Mouse (Mus musculus): ENCODE measurements around the gene Fcgr1.
"Not testable (repeated sequence)": the region's sequence is repeated elsewhere in the genome, so short reads cannot be mapped to it uniquely, and the experiment has no call there.

Fcgr1 gene

DNA sequence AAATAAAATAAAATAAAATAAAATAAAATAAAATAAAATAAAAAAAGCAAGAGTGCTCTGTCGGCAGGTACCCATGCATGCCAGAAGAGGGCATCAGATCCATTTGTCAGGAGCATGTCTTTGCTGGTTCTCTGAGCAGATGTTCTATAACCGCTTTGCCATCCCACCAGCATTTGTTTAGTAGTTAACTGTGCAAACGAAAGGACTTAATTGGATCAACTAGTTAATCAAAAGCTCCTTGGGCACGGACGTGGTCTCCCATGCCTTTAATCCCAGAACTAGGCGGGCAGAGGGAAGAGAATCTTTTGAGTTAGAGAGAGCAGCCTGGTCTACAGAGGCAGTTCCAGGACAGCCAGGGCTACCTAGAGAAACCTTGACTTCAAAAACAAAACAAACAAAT lies 33.4 kb upstream of the Fcgr1 start:
- DNase-seq (ENCODE audit: low spot score in 2 of 2) = no peak

DNA sequence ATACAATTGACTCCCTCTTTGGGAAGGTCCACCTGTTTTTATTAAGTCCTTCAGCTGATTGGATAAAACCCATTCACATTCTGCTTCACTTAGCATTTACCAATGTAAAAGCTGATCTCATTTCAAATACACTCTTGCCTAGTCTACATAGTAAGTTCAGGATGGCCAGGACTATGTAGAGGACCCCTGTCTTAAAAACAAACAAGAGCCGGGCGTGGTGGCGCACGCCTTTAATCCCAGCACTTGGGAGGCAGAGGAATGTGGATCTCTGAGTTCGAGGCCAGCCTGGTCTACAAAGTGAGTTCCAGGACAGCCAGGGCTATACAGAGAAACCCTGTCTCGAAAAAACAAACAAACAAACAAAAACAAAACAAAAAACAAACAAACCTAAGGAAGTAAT lies 30.0 kb upstream of the Fcgr1 start:
- not testable (repeated sequence) for DNase-seq (ENCODE audit: low spot score in 2 of 2)

DNA sequence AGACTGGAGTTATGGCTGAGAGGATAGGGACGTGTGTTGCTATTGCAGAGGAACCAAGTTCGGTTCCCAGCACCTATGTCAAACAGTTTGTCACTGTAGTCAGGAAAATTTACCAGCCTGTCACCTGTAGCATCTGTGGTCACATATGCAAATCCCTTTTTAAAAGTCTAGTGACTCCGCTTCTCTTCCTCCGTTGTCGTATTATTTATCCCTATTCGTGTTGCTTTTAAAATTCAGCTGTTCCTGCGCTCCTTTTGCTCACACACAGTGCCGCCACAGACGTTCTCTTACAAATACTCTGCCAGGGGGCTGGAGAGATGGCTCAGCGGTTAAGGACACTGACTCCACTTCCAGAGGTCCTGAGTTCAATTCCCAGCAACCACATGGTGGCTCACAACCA lies 28.8 kb upstream of the Fcgr1 start:
- DNase-seq (ENCODE audit: low spot score in 2 of 2) = no peak

DNA sequence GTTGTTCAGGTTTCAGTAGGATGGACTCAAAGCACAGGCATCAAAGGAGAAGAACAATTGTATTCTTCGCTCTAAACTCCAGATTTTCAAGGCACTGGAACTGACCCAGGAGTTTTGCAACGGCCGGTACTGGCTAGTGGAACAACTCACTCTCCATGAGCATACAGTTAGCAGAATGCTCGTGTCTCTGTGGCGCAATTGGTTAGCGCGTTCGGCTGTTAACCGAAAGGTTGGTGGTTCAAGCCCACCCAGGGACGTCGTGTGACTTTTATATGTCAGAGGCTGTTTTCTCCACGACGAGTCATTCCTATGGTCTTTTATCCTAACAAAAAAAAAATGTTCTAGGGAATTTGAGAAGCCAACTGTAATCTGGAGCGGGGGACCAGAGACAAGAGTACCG lies 28.1 kb upstream of the Fcgr1 start:
- no peak for DNase-seq (ENCODE audit: low spot score in 2 of 2)

DNA sequence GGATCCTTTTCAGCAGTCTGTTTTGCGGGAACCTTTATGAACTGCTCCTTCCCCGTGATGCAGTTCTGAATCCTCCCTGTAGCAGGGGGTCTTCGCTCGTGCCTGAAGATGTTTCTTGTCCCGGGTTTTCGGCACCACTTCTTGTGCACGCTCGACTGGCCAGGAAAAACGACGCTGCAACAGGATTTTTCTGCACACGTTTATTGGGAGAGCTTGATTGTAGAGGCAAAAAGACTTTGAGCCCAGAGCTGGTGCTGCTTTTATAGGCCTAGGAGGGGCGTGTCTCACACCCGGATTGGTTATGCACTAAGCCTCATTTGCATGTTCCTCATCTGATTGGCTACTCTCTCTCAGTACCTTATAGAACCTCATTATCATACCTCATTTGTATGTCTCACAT lies 26.2 kb upstream of the Fcgr1 start:
- DNase-seq (ENCODE audit: low spot score in 2 of 2) = not testable (repeated sequence)

DNA sequence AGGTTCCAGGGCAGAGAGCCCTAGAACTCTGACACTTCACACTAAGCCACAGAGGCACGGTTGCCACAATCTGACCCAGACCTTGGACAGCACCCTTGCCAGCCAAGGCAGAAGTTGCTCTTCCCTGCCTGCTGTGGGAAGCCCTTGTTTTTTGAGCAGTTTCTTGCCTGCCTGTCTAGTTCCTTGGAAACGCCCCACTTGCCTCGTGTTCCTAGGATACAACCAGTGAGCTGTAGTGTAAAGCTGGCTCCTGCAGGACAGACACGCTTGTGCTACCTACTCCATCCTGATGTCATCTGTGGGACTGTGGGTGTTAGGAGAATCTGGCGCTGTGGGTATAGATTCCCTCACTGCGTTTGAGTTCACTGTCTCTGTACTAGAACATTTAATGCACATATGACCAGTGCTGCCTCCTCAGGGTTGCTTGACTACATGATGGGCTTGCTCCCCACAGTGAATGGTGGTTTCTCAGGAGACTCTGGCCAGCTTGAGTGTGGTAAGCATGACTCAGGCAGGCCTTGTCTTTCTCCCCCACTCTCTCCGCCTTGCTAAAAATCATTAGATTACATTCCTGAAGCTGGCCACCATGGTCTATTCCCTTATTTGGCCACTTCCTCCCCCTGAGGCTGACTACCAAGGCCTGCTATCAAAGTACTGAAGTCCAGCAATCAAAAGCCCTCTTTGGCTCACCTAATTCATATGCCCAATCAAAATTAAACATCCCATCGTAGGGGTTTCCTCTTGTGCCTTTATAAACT lies 18.8 kb upstream of the Fcgr1 start:
- no peak for DNase-seq (ENCODE audit: low spot score in 2 of 2)

DNA sequence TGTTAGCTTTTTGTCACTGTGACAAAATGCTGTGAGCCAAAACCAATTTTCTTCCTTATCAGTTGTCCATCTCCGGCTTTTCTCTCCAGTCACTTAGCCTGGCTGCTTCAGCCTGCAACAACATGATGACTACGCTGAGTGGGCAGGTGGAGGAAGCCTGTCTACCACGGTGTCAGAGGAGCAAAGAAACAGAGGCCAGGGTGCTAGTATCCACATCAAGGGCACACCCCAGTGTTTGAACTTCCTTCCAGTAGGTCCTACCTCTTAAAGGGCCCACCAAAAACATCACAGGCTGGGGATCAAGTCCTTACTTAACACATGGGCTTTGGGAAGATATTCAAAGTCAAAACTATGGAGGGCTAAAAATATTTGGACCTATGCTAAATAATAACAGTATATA lies 15.7 kb upstream of the Fcgr1 start:
- no peak for DNase-seq (ENCODE audit: low spot score in 2 of 2)

DNA sequence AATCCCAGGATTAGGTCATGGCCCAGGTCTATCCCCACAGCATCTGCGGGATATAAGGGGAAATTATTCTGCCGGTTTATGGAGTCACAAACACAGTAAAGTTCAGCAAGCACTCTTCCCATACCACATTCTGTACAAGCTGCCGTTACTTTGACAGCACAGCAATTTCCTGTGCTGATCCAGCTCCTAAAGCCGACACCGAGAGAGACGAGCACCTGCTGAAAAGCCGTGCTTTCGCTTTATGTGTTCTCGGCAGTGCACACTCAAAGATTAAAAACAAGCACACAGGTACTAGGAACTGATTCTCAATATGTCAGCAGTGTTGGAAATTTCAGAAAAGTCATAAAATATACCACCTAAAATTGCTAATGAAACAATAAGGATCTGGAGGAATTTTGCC lies 12.7 kb upstream of the Fcgr1 start:
- no peak for DNase-seq (ENCODE audit: low spot score in 2 of 2)

DNA sequence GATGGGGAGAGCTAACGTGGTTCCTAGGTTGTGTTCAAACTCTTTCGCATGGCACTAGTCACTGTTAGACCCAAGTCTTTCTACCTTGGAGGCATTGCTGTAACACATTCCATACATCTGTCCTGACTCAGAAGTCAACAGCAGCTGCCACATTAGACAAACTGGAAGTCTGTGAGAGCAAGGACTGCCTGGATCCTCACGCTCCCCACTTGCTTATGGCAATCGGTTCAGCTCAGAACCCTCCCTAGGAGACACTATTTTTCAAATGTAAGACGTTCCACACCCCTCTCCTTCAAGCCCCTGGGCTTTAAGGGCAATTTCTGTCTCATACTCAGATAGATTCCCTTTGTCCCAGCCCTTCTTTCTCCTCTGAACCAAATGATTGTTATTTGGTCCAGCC lies 8.3 kb upstream of the Fcgr1 start:
- no peak for DNase-seq (ENCODE audit: low spot score in 2 of 2)

DNA sequence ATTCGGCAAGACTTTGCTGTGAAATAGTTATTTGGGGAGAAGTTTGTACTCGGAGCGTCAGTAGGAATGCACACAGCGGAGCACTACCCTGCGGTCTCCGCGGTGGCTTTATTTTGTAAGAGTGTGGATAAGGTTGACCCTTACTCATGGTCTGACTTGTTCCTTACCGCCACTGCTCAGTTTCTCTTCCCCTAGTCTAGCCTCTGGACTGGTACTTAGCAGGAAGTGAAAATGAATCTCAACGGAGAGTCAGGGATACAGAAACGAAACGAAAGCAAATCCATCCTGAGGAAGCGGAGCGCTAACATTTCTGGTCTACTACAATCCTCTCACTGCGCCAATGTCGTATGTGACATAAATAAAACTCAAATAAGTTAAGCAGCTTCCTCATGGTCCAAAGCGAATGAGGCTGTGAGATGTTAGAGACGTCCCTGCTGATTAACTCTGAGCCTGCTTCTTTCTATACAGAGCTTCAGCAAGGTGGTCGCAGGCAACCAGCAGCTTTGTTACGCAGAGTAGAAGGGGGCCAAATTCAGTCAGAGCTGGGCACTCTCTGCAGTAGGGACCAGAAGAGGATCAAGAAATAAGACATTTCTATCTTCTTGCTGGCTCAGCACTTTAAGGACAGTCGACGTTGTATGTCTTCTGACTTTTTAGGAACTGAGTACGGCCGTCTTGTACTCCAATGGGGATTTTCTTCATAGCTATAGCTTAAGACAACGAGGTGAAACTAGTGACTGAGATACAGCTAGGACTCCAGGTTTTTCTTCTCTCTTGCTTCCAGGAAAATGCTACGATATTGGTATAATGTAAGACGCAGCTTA lies 7.1 kb upstream of the Fcgr1 start:
- DNase-seq (ENCODE audit: low spot score in 2 of 2) = no peak

DNA sequence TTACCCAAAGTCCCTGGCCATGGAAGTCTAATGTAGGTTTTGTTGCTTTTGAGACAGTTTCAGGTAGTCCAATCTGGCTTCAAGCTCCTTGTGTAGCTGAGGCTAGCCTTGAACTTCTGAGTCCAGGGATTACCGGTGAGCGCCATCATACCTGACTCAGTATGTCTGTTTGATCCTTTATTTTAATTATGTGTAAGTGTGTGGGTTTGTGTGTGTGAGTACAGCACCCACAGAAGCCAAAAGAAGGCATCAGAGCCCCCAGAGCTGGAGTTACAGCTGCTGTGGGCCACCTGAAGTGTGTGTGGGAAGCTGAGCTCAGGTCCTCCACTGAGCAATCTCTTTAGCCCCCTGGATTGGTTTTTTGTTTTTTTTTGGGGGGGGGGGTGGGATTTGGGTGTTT lies 5.8 kb upstream of the Fcgr1 start:
- peak in 1 of 2 experiments; percentile 29 for DNase-seq (ENCODE audit: low spot score in 2 of 2)

DNA sequence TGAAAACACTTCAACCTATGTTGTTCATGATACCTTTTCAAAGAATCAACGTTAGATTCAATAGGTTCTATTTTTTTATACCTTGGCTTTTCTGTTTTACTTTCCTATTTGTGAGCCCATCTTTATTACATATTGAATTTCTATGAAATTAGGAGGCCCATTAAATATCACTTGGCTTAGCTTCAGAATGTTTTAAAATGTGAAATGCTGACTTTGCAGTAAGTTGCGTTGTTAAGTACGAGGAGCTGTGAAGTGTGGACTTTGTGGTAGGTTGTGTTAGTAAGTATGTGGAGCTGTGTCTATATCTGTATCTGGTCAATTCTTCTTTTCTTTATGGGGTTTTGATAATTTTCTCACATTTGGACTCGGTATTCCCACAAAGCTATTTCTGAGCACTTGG lies 4.6 kb upstream of the Fcgr1 start:
- no peak for DNase-seq (ENCODE audit: low spot score in 2 of 2)

DNA sequence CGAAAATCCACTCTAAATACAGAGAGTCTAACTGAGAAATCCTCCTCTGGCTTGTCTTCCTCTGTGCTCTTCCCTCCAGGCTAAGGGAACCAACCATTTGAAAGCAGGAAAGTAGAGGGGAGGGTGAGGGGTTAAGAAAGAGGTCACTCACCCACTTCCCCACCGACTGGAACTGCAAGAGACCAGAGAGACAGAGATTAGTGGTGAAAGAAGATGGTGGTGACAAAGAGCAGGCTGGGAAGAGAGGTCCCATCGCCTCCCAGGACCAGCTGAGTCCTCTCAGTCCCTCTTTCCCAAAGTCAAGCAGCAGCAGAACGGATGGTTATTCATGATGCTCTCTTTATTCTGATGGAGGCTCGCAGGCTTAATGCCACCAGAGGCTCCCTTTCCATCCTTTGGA lies 401 bp downstream of the Fcgr1 start:
- no peak for DNase-seq (ENCODE audit: low spot score in 2 of 2)

DNA sequence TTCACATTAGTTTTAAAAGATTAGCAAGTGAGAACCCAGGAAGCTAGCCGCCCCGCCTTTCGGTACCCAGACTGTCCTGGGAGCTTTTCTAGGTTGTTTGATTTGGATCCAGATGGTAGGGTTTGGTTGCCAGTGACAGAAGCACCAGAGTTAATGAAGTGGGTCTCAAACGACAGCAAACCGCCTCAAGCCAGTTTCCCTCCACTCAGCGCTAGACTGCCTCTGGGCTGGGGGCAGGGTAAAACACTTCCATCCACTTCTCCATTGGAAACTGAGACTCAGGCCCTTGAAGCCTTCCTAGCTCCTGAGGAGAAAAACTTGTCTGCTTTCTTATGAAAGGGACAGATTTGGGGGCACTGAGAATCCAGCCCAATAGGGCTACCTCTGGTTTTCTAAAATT lies 1.1 kb downstream of the Fcgr1 start:
- no peak for DNase-seq (ENCODE audit: low spot score in 2 of 2)

DNA sequence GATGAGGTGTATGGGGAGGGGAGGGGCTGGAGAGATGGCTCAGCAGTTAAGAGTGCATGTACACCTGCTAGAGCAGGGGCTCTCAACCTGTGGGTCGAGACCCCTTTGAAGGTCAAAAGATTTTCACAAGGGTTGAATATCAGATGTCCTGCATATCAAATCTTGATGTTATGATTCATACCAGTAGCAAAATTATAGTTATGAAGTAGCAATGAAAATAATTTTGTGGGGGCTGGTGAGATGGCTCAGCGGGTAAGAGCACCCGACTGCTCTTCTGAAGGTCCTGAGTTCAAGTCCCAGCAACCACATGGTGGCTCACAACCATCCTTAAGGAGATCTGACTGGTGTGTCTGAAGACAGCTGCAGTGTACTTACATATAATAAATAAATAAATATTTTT lies 3.0 kb downstream of the Fcgr1 start:
- not testable (repeated sequence) for DNase-seq (ENCODE audit: low spot score in 2 of 2)

DNA sequence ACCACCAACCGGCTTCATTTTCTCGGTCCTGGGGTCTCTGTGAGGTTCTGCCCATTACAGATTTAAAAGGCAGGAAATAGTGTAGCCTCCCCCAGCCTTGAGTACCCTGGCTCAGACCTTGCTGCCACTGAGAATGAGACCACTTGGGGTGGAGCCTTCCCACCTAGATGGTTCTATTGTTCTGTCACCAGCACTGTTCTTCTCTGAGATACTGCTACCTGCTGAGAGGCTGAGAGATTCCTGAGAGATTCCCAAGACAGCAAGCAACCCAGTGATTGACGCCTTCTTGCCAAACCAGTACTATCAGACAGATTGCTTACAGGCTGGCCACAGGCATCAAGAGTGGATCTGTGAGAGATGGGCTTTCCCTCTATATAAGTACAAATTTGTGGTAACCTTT lies 4.6 kb downstream of the Fcgr1 start:
- DNase-seq (ENCODE audit: low spot score in 2 of 2) = no peak

DNA sequence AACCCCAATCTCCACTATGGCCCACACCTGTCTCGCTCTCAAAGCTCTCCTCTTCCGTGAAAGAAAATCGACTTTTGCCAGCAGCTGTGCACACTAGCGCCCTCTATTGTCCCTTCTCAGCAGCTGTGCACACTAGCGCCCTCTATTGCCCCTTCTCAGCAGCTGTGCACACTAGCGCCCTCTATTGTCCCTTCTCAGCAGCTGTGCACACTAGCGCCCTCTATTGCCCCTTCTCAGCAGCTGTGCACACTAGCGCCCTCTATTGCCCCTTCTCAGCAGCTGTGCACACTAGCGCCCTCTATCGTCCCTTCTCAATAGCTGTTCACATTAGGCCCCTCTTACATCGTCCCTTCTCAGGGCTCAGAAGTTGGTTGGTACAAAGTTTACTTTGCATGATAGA lies 6.4 kb downstream of the Fcgr1 start:
- DNase-seq (ENCODE audit: low spot score in 2 of 2) = not testable (repeated sequence)

DNA sequence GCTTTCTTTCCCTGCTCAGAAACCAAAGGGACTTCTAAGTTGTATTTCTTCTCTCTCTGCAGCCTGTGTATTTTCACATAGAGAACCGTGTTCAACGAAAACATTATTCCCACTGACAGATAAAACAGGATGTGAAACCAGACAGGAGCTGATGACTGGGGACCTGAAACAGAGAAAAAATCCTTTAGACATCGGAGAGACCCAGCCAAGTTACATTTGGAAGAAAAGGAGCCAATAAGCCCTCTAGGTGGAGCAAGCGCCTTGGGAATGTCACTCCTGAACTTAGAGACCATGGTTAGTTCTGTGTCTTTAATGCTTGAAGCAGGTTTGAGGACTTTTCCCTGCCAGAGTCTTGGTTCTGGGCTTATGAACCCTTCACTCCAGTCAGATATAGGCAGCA lies 9.3 kb downstream of the Fcgr1 start:
- DNase-seq (ENCODE audit: low spot score in 2 of 2) = no peak

DNA sequence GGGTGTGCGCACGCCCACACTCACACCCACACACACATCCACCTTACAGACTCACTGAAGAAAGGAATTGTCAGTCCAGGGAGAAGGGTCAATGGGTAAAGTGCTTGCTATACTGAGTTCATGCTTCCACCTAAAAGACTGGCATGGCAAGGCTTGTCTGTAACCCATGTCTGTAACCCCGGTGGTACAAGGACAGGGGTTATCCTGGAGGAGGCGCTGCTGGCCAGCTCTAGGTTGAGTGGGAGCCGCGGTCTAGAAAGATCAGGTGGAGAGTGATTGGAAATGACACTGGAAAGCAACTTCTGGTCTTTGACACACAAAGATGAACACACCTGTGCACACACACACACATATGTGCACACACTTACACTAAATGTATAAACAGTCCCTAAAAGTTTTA lies 13.1 kb downstream of the Fcgr1 start:
- no peak for DNase-seq (ENCODE audit: low spot score in 2 of 2)

DNA sequence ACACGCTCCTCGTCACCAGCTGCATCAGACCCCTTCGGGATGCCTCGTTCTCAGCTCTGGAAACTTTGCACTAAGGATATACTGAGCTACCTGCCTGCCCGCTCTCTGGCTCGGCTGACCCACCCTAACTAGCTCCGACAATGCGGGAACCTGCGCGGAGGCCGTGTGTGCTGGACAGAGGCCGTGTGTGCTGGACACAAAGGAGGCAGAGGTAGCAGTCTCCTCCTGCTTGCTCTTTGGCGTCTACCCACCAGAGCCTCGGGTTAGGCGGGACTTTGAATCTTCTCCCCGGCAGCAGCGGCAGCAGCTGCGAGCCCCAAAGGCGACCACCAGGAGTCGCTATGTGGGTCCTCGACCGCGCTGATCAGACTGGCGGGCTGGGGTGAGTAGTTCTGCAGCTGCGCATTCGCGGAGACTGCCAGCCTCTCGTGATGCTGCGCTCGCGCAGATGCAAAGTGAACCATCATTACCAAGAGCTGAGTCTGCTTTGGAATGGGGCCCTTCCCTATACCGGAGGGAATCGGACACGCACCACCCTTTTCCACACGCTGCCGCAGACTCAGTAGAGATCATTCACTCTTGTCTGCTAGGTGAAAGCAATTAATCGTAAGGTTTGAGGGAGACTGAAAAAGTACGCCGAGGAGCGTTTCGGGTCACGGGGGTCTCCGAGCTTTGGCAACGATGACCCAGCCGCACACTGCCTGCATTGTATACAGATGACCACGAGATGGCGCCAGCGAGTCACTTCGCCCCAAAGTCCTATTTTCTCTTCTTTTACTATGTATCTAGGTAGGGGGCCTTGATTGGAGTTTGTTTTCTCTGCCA lies 15.8 kb downstream of the Fcgr1 start:
- peak; percentile 95 to 98 for DNase-seq (ENCODE audit: low spot score in 2 of 2)

DNA sequence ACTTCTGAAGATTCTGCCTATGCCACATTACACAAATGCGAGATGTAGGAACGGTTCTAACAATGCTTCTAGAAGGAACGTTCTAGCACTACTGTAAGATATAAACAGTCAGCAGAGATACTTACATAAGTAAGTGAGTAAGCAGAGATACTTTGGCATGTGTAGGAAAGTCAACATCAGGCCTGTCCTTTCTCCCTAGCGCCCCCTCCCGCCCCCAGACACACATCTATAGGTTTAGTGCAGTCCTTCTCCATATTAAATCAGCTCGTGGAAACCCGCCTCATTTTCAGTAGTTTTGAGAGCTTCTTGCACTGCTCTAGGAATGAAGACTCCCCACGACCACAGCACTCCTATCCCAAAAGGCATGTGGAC lies 16.4 kb downstream of the Fcgr1 start:
- peak; percentile 84 to 92 for DNase-seq (ENCODE audit: low spot score in 2 of 2)
